Mouse (Mus musculus): ENCODE measurements around the gene Fam207a. TPM values are rescaled to one million over a fixed set of nuclear protein-coding genes. Genes with fewer than 3 reads are reported as not detected.

The Fam207a gene
- total and polyA plus RNA-seq, 3 experiments = 70.6 to 74.0 TPM; not detected in 1

- no peak for TF ChIP-seq ETS1 (IDR thresholded peaks at IDR 0.05; ENCODE audit: low read depth, low read length)
- TF ChIP-seq SIN3A (IDR thresholded peaks at IDR 0.05; ENCODE audit: low read length) = no peak
- TF ChIP-seq ELF1 (IDR thresholded peaks at IDR 0.05; ENCODE audit: low read depth, low read length) = no peak
- TF ChIP-seq TAL1 (IDR thresholded peaks at IDR 0.05; ENCODE audit: low read length) = no peak
- TF ChIP-seq MAX (IDR thresholded peaks at IDR 0.05; ENCODE audit: low read length) = no peak
- TF ChIP-seq RAD21 (IDR thresholded peaks at IDR 0.05; ENCODE audit: low read depth, low read length) = no peak
- no peak for TF ChIP-seq HCFC1 (IDR thresholded peaks at IDR 0.05; ENCODE audit: low read depth, low read length)
- no peak for TF ChIP-seq TBP (IDR thresholded peaks at IDR 0.05; ENCODE audit: low read depth, low read length)
- no peak for TF ChIP-seq KAT2A (conservative IDR thresholded peaks at IDR 0.05; ENCODE audit: low read depth, low read length)
- TF ChIP-seq RCOR1 (IDR thresholded peaks at IDR 0.05; ENCODE audit: low read depth, low read length) = no peak
- no peak for TF ChIP-seq POLR2AphosphoS5 (IDR thresholded peaks at IDR 0.05; ENCODE audit: borderline replicate concordance, low read depth, low read length)
- TF ChIP-seq MAFK (IDR thresholded peaks at IDR 0.05; ENCODE audit: borderline replicate concordance, low read depth, low read length) = no peak
- TF ChIP-seq TCF12 (IDR thresholded peaks at IDR 0.05; ENCODE audit: low read depth, low read length) = no peak
- TF ChIP-seq USF2 (IDR thresholded peaks at IDR 0.05; ENCODE audit: borderline replicate concordance in 1 of 2, insufficient read depth in 1 of 2, low read depth in 1 of 2, low read length in 2 of 2) = no peak
- no peak for TF ChIP-seq BHLHE40 (IDR thresholded peaks at IDR 0.05; ENCODE audit: borderline replicate concordance, low read depth, low read length)
- TF ChIP-seq SMC3 (IDR thresholded peaks at IDR 0.05; ENCODE audit: low read depth, low read length) = no peak
- TF ChIP-seq MAZ (IDR thresholded peaks at IDR 0.05; ENCODE audit: low read depth, low read length) = no peak
- no peak for TF ChIP-seq ZMIZ1 (IDR thresholded peaks at IDR 0.05; ENCODE audit: low read depth, low read length)
- no peak for TF ChIP-seq NELFE (IDR thresholded peaks at IDR 0.05; ENCODE audit: low read depth, low read length)
- TF ChIP-seq GABPA (IDR thresholded peaks at IDR 0.05; ENCODE audit: low read depth, low read length) = no peak
- no peak for DNase-seq (ENCODE audit: low read depth, low spot score)
- Histone ChIP-seq H3K79me2 (ENCODE audit: control insufficient read depth, insufficient read depth, low read length, poor library complexity) (peaks cover 6% of the 10 kb centered on the region; the same call in 1 of the 2 replicates), H3K9ac (ENCODE audit: control insufficient read depth, low read depth, low read length, poor library complexity, severe bottlenecking) (no peak overlapping the region), H3K4me1 (ENCODE audit: control insufficient read depth in 1 of 2, insufficient read depth in 2 of 2, low read length in 2 of 2) (no peaks in the 10 kb centered on the region), H3K4me3 (ENCODE audit: control insufficient read depth in 1 of 2, insufficient read depth in 1 of 2, low read depth in 2 of 2, low read length in 2 of 2) (no peak overlapping the region), H3K27ac (ENCODE audit: control insufficient read depth, low read depth, low read length) (no peak overlapping the region), H3K36me3 (ENCODE audit: control insufficient read depth in 1 of 2, insufficient read depth in 2 of 2, low read length in 2 of 2) (peaks cover 0 to 7% of the 10 kb centered on the region in 2 experiments; a peak in 3 of 4 replicates), H3K9me3 (replicated peaks; ENCODE audit: insufficient read depth, low read length) (no peaks in the 10 kb centered on the region), H3K27me3 (ENCODE audit: control insufficient read depth in 1 of 2, insufficient read depth in 2 of 2, low read length in 2 of 2) (no peaks in the 10 kb centered on the region)
Observed at GRCm38 (mm10) chr10:77500636-77501035, 14.9 kb downstream of the Fam207a start.

GRCm38 (mm10) chr10:77498254-77498653 is 17.3 kb downstream of the Fam207a start:
- Histone ChIP-seq H3K27ac (ENCODE audit: control insufficient read depth, low read depth, low read length) (no peak overlapping the region), H3K4me1 (ENCODE audit: control insufficient read depth in 1 of 2, insufficient read depth in 2 of 2, low read length in 2 of 2) (no peaks in the 10 kb centered on the region), H3K9me3 (replicated peaks; ENCODE audit: insufficient read depth, low read length) (no peaks in the 10 kb centered on the region), H3K36me3 (ENCODE audit: control insufficient read depth in 1 of 2, insufficient read depth in 2 of 2, low read length in 2 of 2) (peaks cover 0 to 9% of the 10 kb centered on the region in 2 experiments; a peak in 3 of 4 replicates), H3K79me2 (ENCODE audit: control insufficient read depth, insufficient read depth, low read length, poor library complexity) (peaks cover 4% of the 10 kb centered on the region; the same call in 1 of the 2 replicates), H3K4me3 (ENCODE audit: control insufficient read depth in 1 of 2, insufficient read depth in 1 of 2, low read depth in 2 of 2, low read length in 2 of 2) (no peak overlapping the region), H3K9ac (ENCODE audit: control insufficient read depth, low read depth, low read length, poor library complexity, severe bottlenecking) (no peak overlapping the region), H3K27me3 (ENCODE audit: control insufficient read depth in 1 of 2, insufficient read depth in 2 of 2, low read length in 2 of 2) (no peaks in the 10 kb centered on the region)
- TF ChIP-seq EP300 (IDR thresholded peaks at IDR 0.05; ENCODE audit: low read depth in 1 of 2, low read length in 2 of 2) = no peak
- TF ChIP-seq ETS1 (IDR thresholded peaks at IDR 0.05; ENCODE audit: low read depth, low read length) = no peak
- no peak for TF ChIP-seq MAX (IDR thresholded peaks at IDR 0.05; ENCODE audit: low read length)
- no peak for TF ChIP-seq ZKSCAN1 (IDR thresholded peaks at IDR 0.05; ENCODE audit: low read depth, low read length)
- no peak for TF ChIP-seq MAFK (IDR thresholded peaks at IDR 0.05; ENCODE audit: borderline replicate concordance, low read depth, low read length)
- no peak for TF ChIP-seq KAT2A (conservative IDR thresholded peaks at IDR 0.05; ENCODE audit: low read depth, low read length)
- no peak for TF ChIP-seq NELFE (IDR thresholded peaks at IDR 0.05; ENCODE audit: low read depth, low read length)
- no peak for TF ChIP-seq POLR2AphosphoS2 (IDR thresholded peaks at IDR 0.05; ENCODE audit: low read length)
- no peak for TF ChIP-seq RCOR1 (IDR thresholded peaks at IDR 0.05; ENCODE audit: low read depth, low read length)
- TF ChIP-seq ZMIZ1 (IDR thresholded peaks at IDR 0.05; ENCODE audit: low read depth, low read length) = no peak
- TF ChIP-seq UBTF (IDR thresholded peaks at IDR 0.05; ENCODE audit: borderline replicate concordance, insufficient read depth, low read depth, low read length) = no peak
- TF ChIP-seq GATA1 (IDR thresholded peaks at IDR 0.05; ENCODE audit: low read depth, low read length) = no peak
- TF ChIP-seq CHD2 (IDR thresholded peaks at IDR 0.05; ENCODE audit: low read length) = no peak
- no peak for TF ChIP-seq TAL1 (IDR thresholded peaks at IDR 0.05; ENCODE audit: low read length)
- no peak for TF ChIP-seq TBP (IDR thresholded peaks at IDR 0.05; ENCODE audit: low read depth, low read length)
- no peak for TF ChIP-seq CTCF (IDR thresholded peaks at IDR 0.05 in 2 of 3, conservative IDR thresholded peaks at IDR 0.05 in 1 of 3; ENCODE audit: control insufficient read depth in 1 of 3, insufficient read depth in 1 of 3, low read depth in 2 of 3, low read length in 3 of 3, poor library complexity in 1 of 3, severe bottlenecking in 1 of 3)
- TF ChIP-seq MEF2A (IDR thresholded peaks at IDR 0.05; ENCODE audit: extremely low read depth, insufficient replicate concordance, low read depth, low read length, poor library complexity, severe bottlenecking) = no peak
- no peak for TF ChIP-seq POLR2A (IDR thresholded peaks at IDR 0.05; ENCODE audit: control insufficient read depth in 1 of 2, insufficient read depth in 1 of 2, low read depth in 1 of 2, low read length in 2 of 2, poor library complexity in 1 of 2)
- DNase-seq (ENCODE audit: low read depth, low spot score) = no peak

Measured in MEL (cell line).